Mouse (Mus musculus): ENCODE measurements around the gene Rap1gap2. TPM values are rescaled to one million over a fixed set of nuclear protein-coding genes. Genes with fewer than 3 reads are reported as not detected.

Rap1gap2 gene
- polyA plus RNA-seq, 1 experiment, result 21.4 TPM

- WGBS, result 52% methylated on average over 5 of the region's 5 CpGs
- DNase-seq (ENCODE audit: low read depth, low spot score), result no peak
These were observed 217.2 kb downstream of the Rap1gap2 start for GRCm38 (mm10) chr11:74393489-74393888.

DNA sequence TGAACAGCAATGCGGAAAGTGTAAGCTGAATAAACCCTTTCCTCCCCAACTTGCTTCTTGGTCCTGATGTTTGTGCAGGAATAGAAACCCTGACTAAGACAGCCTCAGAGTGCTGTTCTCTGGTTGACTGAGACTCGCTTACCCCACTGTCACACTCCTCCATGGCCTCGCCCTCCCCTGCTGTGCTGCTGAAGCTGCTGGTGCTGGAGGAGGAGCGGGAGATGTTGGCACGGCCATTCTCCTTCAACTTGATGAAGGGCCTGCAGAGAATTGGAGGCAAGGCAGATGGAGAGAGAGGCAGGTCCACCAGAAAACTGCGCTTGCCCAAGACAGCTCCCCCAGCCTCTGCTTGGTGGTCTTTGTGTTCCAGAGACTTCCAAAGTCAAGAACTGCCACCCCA is 217.8 kb downstream of the Rap1gap2 start:
- 85% methylated on average over 6 of the region's 6 CpGs for WGBS
- no peak for DNase-seq (ENCODE audit: low read depth, low spot score)

DNA sequence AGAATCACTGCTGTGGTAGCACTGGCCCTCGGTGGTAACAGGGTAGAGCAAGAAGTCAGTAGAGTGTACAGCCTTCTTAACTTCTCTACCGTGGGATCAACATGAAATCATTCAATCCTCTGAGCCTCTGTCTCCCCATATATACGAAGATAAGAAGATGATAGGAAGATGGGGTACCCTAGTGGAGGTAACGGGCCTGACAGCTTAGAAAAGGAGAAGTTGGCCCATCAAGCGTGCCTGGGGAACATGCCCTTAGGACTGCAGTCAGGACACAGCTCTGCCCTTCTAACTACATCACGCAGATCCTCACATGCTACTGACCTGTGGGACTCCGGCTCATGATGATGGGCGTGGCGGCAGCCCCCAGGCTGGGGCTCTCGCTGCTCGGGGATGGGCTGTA is 218.8 kb downstream of the Rap1gap2 start:
- no peak for DNase-seq (ENCODE audit: low read depth, low spot score)
- 78% methylated on average over 11 of the region's 11 CpGs for WGBS

DNA sequence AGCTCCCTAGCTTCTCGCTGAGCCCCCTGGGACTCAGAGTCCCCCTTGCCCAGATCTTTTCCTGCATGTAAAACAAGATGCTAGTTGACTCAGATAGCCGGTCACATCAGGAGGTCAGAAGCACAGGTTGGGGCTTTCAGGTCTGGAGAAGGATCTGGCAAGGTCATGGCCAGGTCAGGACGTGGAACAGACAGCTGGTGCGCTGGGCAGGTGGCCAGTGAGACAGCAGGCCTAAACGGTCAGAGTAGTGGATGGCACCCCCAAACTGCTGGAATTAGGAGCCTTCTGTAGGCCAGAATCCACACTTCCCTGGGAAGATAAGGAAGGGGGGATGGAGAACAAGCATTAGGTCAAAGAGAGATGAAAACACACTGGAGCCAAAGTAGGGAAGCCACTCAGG is 223.5 kb downstream of the Rap1gap2 start:
- 72% methylated on average over 5 of the region's 5 CpGs for WGBS
- DNase-seq (ENCODE audit: low read depth, low spot score), result no peak

DNA sequence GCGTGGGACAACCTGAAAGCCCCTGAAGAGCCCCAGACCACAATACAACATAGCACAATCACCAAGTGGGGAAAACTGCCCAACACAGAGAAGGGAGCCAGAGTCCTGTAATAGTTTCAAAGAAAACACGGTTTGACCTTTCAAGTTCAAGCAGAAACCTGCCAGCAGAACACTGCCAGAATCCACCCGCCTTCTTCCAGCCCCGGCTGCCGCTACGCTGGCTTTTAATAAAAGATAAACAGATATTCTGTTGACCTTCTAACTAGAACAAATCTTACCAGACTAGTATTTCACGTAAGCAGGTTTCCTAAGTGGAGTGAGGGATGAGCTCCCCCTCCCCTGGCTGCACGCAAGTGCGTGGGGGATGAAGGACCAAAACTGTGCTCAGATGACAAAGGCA is 225.0 kb downstream of the Rap1gap2 start:
- WGBS, result 61% methylated on average over 9 of the region's 9 CpGs
- DNase-seq (ENCODE audit: low read depth, low spot score), result no peak

GRCm38 (mm10) chr11:74379166-74379873 is 231.4 kb downstream of the Rap1gap2 start:
- WGBS, result 22% methylated on average over 4 of the region's 4 CpGs

DNA sequence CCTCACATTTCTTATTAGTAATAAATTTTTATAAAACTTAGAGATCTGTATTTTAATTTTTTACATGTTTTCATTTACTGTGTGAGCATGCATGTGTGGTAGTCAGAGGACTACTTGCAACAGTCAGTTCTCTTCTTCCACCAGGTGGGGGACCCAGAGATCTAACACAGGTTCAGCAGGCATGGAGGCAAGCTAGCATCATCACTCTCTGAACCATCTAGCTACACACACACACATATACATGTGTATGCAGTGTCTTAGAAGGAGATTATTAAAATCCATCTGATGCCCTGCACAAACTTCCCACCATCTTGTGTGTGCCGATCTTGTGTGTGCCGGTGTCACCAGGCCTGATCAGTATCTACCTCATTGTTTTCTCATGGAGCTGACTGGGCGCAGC is 233.9 kb downstream of the Rap1gap2 start:
- WGBS, result 63% methylated on average over 3 of the region's 3 CpGs
- DNase-seq (ENCODE audit: low read depth, low spot score), result no peak

More at GRCm38 (mm10) chr11:74379166-74379873, 231.4 kb downstream of the Rap1gap2 start:
- DNase-seq (ENCODE audit: low read depth, low spot score), result no peak

DNA sequence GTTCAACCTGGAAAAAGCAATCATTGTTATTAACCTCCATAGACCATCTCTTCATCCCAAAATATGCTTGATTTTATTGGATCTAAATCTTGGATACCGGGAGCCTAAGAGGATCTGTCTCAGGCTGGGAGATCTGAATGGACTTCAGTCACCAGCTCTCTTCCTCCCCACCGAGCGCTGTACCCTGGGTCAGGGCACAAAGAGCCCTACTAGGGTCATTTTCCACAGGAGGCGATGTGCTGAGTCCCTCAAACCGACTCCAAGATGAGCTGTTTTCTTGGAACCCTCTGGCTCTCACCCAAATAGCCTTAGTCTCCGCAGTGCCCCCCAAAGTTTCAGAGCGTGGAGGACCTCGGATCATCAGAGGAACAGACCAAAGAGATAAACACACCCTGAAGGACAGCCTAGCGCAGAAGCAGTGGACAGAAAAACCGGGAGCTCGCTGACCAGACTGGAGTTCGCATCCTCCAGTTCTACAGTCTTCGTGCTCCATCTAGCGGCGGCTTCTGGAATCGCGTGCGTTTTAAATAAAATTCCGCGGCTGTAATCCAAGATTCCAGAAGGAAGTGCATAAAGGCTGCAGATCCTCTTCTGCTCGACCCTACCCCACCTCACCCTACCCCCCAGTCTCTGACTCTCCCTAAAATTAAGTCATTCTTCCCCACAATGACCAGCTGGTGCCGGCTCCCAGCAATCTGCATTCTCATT is 239.2 kb downstream of the Rap1gap2 start:
- DNase-seq (ENCODE audit: low read depth, low spot score), result peak; percentile 42
- 14% methylated on average over 22 of the region's 22 CpGs for WGBS

- DNase-seq (ENCODE audit: low read depth, low spot score), result no peak
- 60% methylated on average over 1 of the region's 1 CpGs for WGBS
These were observed 248.9 kb downstream of the Rap1gap2 start, which contains the start of gene Olfr412 for GRCm38 (mm10) chr11:74361769-74362168. Gene Olfr412 (plus strand): TSS chr11:74362069.

- 83% methylated on average over 3 of the region's 3 CpGs for WGBS
- DNase-seq (ENCODE audit: low read depth, low spot score), result no peak
These were observed 258.2 kb downstream of the Rap1gap2 start, which contains the start of gene Olfr411 for GRCm38 (mm10) chr11:74352550-74352949. Gene Olfr411 (minus strand): TSS chr11:74352650.

GRCm38 (mm10) chr11:74337931-74338330 is 272.8 kb downstream of the Rap1gap2 start, which contains the start of gene Olfr410:
Gene Olfr410 (minus strand): TSS chr11:74338031.
- no peak for DNase-seq (ENCODE audit: low read depth, low spot score)
- 73% methylated on average over 6 of the region's 6 CpGs for WGBS

Other genes starting within 250 kb of the Rap1gap2 start
- not detected in 2 replicates for gene Olfr412, start 248.8 kb downstream of the Rap1gap2 start, polyA plus RNA-seq (2012; rRNA removed)
- 0.58 and 0.73 TPM in 2 replicates for gene Ccdc92b, start 8.7 kb upstream of the Rap1gap2 start, polyA plus RNA-seq (2012; rRNA removed)
- gene Cluh, start 38.6 kb upstream of the Rap1gap2 start, polyA plus RNA-seq (2012; rRNA removed), result 72.5 and 87.3 TPM in 2 replicates
- gene Pafah1b1, start 113.8 kb upstream of the Rap1gap2 start, polyA plus RNA-seq (2012; rRNA removed), result 19.1 and 24.0 TPM in 2 replicates
- gene Mettl16, start 159.9 kb upstream of the Rap1gap2 start, polyA plus RNA-seq (2012; rRNA removed), result 2.9 and 3.2 TPM in 2 replicates
- 10.9 and 11.8 TPM in 2 replicates for gene Mnt, start 220.0 kb upstream of the Rap1gap2 start, polyA plus RNA-seq (2012; rRNA removed)

Measured in large intestine, adult 2 months (tissue).